Mouse (Mus musculus): Measurements from ENCODE around the gene Cul9. TPM values are rescaled to one million over a fixed set of nuclear protein-coding genes. Genes with fewer than 3 reads are reported as not detected.

The Cul9 gene
- polyA plus RNA-seq, 1 experiment from 2014 or later = 15.2 TPM

DNA sequence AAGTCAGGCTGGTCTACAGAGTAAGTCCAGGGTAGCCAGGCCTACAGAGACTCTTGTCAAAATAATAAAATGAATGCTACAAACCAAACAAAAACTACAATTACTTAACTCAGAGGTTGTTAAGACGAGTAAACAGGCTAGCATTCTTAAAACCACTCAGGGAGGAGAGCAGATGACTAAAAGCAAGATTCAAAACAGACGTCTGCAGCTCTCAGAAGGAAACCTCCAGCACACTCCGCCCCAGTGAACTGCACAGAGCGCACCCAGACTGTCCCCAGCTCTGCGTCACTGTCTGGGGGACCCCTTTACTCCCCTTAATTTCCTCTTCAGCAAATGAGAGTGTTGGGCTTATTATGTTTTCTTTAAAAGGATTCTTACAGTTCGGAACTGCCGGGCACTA, 6.0 kb upstream of the Cul9 start:
- ATAC-seq (ENCODE audit: low FRiP score, low read depth) = no peak
- H3K27me3 ChIP-seq = peaks cover 10% of the 10 kb centered on the region
- H3K9ac ChIP-seq (replicated peaks) = peak overlapping the region; percentile 8; the same call in 1 of the 2 replicates
- H3K4me3 ChIP-seq = no peak overlapping the region
- peaks cover 44% of the 10 kb centered on the region for H3K4me1 ChIP-seq
- peak overlapping the region; percentile 56 for H3K27ac ChIP-seq (replicated peaks)
- H3K9me3 ChIP-seq = no peaks in the 10 kb centered on the region
- peaks cover 37% of the 10 kb centered on the region for H3K36me3 ChIP-seq
- WGBS = 85% methylated on average over 7 of the region's 7 CpGs
- H3K4me2 ChIP-seq (replicated peaks) = no peak overlapping the region

DNA sequence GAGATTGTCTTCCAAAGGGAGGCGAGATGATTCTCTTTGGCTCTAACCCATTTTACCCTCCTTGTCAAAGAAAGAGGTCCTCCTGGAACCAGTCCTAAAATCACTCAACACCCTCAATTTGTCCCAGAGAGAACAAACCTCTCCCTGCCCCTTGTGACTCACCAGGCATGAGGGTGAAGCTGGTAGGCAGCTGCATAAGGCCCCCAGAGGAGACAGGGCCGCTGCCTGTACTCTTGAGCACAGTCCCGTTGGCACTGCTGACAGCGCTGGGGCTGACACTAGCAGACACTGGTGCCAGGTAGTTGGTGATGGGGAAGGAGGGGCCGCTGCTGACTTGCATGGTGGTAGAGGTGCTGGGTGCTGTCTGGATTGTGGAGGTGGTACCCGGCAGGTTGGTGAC, 5.2 kb upstream of the Cul9 start:
- 96% methylated on average over 6 of the region's 6 CpGs for WGBS
- H3K9ac ChIP-seq (replicated peaks) = no peak overlapping the region
- H3K36me3 ChIP-seq = peaks cover 37% of the 10 kb centered on the region
- ATAC-seq (ENCODE audit: low FRiP score, low read depth) = no peak
- no peak overlapping the region for H3K4me2 ChIP-seq (replicated peaks)
- peaks cover 16% of the 10 kb centered on the region for H3K27me3 ChIP-seq
- peaks cover 46% of the 10 kb centered on the region for H3K4me1 ChIP-seq
- H3K9me3 ChIP-seq = no peaks in the 10 kb centered on the region
- no peak overlapping the region for H3K4me3 ChIP-seq
- H3K27ac ChIP-seq (replicated peaks) = no peak overlapping the region

DNA sequence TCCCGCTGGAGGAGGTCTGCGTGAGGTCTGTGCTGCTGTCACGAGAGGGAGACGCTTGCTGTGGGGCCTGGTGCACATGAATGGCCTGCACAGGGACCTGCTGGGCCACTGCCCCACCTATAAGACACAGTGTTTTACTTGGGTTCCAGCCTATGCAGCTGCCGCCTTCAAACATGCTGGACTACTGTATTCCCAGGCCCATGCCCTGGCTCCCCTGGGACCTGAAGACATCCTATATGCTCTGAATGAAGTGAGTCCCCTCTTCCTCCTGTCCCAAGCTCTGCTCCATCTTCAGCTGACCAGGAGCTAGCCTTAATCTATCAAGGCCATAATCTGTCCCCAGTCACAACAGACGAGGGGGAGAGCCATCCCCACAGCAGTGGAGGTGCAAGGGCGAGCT, 4.7 kb upstream of the Cul9 start:
- 86% methylated on average over 7 of the region's 7 CpGs for WGBS
- Histone ChIP-seq H3K4me3 (no peak overlapping the region), H3K27ac (replicated peaks) (no peak overlapping the region), H3K9me3 (no peaks in the 10 kb centered on the region), H3K36me3 (peaks cover 37% of the 10 kb centered on the region), H3K27me3 (peaks cover 16% of the 10 kb centered on the region), H3K4me2 (replicated peaks) (no peak overlapping the region), H3K4me1 (peaks cover 48% of the 10 kb centered on the region), H3K9ac (replicated peaks) (no peak overlapping the region)
- ATAC-seq (ENCODE audit: low FRiP score, low read depth) = no peak

DNA sequence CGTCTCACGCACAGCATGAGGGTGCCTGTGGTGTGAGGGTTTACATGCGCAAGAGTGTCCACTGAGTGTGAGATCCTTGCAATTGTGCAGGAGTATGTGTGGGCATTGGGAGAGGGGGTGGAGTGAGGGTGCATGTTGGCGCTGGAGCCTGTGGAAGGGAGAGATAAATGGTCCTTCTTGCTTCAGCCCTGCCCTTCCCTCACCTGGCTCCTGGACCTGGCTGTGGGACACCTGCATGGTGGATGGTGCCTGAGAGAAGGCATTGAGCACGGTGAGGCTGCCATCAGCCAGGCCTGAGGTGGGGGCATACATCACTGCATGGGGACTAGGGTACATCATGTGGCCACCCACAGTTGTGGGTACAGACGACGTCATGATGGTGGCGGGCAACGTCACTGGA, 3.5 kb upstream of the Cul9 start:
- no peak overlapping the region for H3K4me3 ChIP-seq
- no peak overlapping the region for H3K4me2 ChIP-seq (replicated peaks)
- peaks cover 21% of the 10 kb centered on the region for H3K27me3 ChIP-seq
- peaks cover 51% of the 10 kb centered on the region for H3K4me1 ChIP-seq
- peaks cover 37% of the 10 kb centered on the region for H3K36me3 ChIP-seq
- no peak for ATAC-seq (ENCODE audit: low FRiP score, low read depth)
- no peaks in the 10 kb centered on the region for H3K9me3 ChIP-seq
- no peak overlapping the region for H3K27ac ChIP-seq (replicated peaks)
- no peak overlapping the region for H3K9ac ChIP-seq (replicated peaks)
- 91% methylated on average over 9 of the region's 9 CpGs for WGBS

DNA sequence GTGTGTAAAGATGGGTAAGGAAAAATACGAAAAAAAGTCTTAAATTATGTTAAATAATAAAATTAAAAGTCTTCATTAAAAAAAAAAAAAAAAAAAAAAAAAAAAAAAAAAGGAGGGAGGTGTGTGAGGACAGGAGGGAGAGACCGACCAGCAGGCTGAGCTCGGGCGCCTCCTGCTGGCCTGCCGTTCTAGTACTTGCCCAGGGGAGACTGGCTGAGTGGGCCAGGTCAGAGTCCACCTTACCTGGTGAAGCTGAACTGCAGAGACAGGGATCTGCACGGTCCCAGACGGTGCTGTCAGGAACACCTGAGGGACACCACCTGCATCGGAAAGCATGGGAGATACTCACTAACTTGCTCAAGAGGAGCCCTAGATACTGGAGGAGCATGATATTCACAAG, 3.0 kb upstream of the Cul9 start:
- Histone ChIP-seq H3K4me1 (peaks cover 46% of the 10 kb centered on the region), H3K9me3 (no peaks in the 10 kb centered on the region), H3K27me3 (peaks cover 21% of the 10 kb centered on the region), H3K36me3 (peaks cover 37% of the 10 kb centered on the region), H3K4me2 (replicated peaks) (no peak overlapping the region), H3K9ac (replicated peaks) (no peak overlapping the region), H3K27ac (replicated peaks) (no peak overlapping the region), H3K4me3 (no peak overlapping the region)
- ATAC-seq (ENCODE audit: low FRiP score, low read depth) = no peak
- WGBS = 22% methylated on average over 8 of the region's 8 CpGs

DNA sequence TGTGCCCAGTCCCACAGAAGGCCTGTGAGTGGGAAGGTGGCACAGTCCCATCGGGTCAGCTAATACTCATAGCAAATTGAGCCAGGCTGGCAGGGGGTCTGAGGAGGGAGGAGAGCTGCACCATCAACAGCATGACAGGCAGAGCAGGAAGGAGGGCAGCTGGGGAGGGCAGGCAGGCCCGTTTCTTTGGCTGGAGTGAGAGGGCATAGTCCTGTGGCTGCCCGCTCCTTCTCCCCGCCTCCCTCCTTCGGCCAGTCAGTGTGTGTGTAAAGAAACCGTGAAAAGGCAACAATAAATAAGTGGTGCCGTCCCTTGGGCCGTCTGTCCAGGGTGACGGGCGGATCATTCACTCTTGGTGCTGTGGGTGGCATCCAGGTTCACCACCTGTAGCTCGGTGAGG, 2.6 kb upstream of the Cul9 start:
- Histone ChIP-seq H3K9ac (replicated peaks) (no peak overlapping the region), H3K27me3 (peaks cover 21% of the 10 kb centered on the region), H3K9me3 (no peaks in the 10 kb centered on the region), H3K4me2 (replicated peaks) (no peak overlapping the region), H3K4me3 (no peak overlapping the region), H3K36me3 (peaks cover 37% of the 10 kb centered on the region), H3K27ac (replicated peaks) (no peak overlapping the region), H3K4me1 (peaks cover 42% of the 10 kb centered on the region)
- no peak for ATAC-seq (ENCODE audit: low FRiP score, low read depth)
- 60% methylated on average over 11 of the region's 11 CpGs for WGBS

DNA sequence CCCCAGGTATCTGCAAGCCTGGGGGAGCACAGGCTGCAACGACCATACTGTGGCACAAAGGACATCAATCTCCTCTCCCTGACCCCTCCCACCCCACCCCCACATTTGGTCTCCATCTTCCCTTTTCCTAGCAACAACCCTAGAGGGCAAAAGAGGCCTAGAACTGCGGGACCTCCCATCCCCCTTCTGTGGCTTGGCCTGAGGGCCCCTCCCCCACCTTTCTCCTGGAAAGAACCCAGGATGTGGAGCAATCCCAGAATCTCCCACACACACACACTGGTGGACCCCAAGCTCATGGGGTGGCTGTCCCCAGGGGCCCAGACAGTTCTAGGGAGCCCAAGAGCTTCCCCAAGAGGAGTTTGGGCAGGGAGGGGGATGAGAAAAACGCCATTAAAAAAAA, 1.7 kb upstream of the Cul9 start:
- no peak overlapping the region for H3K9ac ChIP-seq (replicated peaks)
- H3K27me3 ChIP-seq = peaks cover 21% of the 10 kb centered on the region
- no peaks in the 10 kb centered on the region for H3K9me3 ChIP-seq
- H3K4me1 ChIP-seq = peaks cover 34% of the 10 kb centered on the region
- H3K36me3 ChIP-seq = peaks cover 37% of the 10 kb centered on the region
- 13% methylated on average over 3 of the region's 3 CpGs for WGBS
- ATAC-seq (ENCODE audit: low FRiP score, low read depth) = no peak
- H3K27ac ChIP-seq (replicated peaks) = no peak overlapping the region
- no peak overlapping the region for H3K4me3 ChIP-seq
- no peak overlapping the region for H3K4me2 ChIP-seq (replicated peaks)

DNA sequence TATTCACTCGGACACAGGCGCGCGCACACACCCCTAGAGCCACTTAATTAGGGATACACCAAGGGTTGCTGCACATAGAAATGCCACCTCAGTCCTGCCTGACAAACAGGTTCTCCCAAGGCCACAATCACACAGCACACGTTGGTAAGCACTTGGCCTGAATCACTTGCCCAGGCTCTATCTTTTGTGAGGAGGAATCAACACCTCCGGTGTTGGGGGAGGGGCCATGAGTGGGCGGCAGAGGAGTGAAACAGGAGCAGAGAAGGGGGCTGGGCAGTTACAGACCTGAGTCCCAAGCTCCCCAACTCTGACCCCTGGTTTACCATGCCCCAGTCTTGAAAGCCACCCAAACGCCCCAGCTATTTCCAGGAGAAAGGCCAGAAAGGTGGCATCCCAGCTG, 807 bp upstream of the Cul9 start:
- H3K36me3 ChIP-seq = peaks cover 38% of the 10 kb centered on the region
- peaks cover 26% of the 10 kb centered on the region for H3K4me1 ChIP-seq
- WGBS = 12% methylated on average over 8 of the region's 8 CpGs
- no peaks in the 10 kb centered on the region for H3K9me3 ChIP-seq
- ATAC-seq (ENCODE audit: low FRiP score, low read depth) = no peak
- H3K9ac ChIP-seq (replicated peaks) = no peak overlapping the region
- peaks cover 21% of the 10 kb centered on the region for H3K27me3 ChIP-seq
- peak overlapping the region; percentile 76 for H3K4me2 ChIP-seq (replicated peaks)
- H3K27ac ChIP-seq (replicated peaks) = no peak overlapping the region
- H3K4me3 ChIP-seq = no peak overlapping the region

DNA sequence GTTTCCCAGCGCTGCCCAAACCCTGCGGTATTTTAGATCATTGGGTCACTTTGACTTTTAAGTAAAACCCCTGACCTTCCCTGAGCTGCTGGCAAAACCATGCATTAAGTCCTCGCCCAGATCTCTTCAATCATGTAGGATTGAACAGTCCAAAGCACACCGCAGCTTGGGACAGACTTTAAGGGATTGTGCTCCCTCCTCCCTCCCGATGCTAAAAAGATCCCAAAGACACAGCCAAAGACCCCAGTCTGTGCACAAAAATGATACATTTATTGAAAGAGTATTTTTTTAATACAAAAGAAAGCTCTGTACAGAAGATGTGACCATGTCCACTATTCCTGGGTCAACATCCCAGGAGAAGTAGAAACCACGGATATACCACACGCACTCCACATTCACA, 403 bp upstream of the Cul9 start:
- 6% methylated on average over 7 of the region's 7 CpGs for WGBS
- Histone ChIP-seq H3K27me3 (peaks cover 21% of the 10 kb centered on the region), H3K4me2 (replicated peaks) (peak overlapping the region; percentile 76), H3K9ac (replicated peaks) (peak overlapping the region; percentile 72), H3K4me3 (peak overlapping the region; percentile 68), H3K4me1 (peaks cover 26% of the 10 kb centered on the region), H3K36me3 (peaks cover 39% of the 10 kb centered on the region), H3K27ac (replicated peaks) (no peak overlapping the region), H3K9me3 (no peaks in the 10 kb centered on the region)
- no peak for ATAC-seq (ENCODE audit: low FRiP score, low read depth)

DNA sequence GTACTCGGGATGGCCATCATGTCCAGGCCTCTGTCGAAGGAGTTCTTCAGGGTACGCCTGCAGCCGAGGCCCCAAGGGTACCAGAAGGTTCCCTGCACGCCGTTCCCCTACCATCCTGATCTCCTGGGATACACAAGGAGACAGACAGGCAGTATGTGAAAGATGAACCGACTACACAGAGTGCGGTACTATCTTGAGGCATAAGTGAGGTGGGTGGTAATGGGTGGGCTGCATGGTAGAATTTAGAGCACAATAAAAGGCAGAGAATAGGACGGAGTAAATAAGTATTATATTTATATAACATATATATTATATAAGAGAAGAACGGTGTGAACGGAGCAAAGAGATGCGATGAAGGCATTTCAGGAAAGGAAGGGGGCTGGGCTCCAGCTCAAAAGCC, 2.5 kb downstream of the Cul9 start:
- peaks cover 26% of the 10 kb centered on the region for H3K4me1 ChIP-seq
- H3K4me2 ChIP-seq (replicated peaks) = no peak overlapping the region
- no peak overlapping the region for H3K9ac ChIP-seq (replicated peaks)
- no peak overlapping the region for H3K27ac ChIP-seq (replicated peaks)
- no peak for ATAC-seq (ENCODE audit: low FRiP score, low read depth)
- H3K27me3 ChIP-seq = peaks cover 27% of the 10 kb centered on the region
- H3K9me3 ChIP-seq = no peaks in the 10 kb centered on the region
- H3K36me3 ChIP-seq = peaks cover 36% of the 10 kb centered on the region
- H3K4me3 ChIP-seq = no peak overlapping the region
- WGBS = 89% methylated on average over 12 of the region's 12 CpGs

DNA sequence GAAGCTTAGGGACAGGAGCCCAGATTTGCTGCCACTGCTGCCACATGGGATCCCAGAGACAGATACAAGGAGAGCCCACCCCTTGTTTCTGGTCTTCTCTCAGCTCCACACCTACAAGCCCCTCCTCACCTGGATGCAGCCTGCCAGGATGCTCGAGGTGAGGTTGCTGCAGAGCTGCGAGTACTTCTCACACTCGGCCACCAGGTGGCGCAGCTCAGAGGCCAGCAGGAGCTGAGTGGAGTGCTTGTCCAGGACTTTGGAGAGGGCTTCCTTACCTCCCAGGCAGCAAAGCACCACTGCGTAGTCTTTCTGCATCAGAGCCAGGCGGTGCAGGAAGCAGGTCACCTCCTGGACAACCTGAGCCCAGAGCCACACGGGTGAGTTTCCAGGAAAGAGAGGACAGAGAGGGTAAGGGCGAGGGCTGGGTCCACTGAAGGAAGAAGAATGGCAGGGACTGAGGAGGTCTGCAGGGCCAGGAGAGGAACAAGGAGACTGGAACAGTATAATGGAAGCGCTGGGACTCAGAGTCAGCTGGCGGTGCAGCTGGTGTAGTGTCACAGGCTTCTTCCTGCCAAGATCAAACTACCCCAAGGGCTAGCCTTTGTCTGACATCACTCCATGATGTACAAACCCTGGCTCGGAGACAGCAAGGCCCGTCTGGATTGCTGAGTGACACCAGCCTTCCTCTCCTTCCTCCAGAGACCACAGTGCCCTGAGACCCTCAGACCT, 20.4 kb downstream of the Cul9 start:
- peak; percentile 49 for ATAC-seq (ENCODE audit: low FRiP score, low read depth)

DNA sequence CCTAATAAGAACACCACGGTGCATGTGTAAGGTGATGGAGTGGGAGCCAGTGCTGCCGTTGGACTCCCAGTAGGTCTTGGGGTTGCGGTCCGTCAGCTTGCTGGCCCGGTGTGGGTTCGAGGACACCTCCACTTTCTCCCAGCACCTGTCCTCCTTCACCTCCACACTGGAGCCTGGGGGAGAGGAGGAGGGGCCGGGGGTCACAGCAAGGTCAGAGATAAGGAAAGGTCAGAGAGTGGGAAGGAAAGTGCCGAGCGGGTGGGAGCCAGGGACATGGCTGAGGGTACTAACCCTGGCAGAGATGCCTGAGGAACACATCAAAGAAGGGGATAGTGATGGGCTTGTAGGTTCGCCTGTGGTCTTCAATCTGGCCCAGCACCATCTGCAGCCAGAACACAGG, 21.1 kb downstream of the Cul9 start:
- no peak overlapping the region for H3K27ac ChIP-seq (replicated peaks)
- H3K36me3 ChIP-seq = peaks cover 15% of the 10 kb centered on the region
- H3K9me3 ChIP-seq = no peaks in the 10 kb centered on the region
- WGBS = 89% methylated on average over 10 of the region's 10 CpGs
- H3K27me3 ChIP-seq = peaks cover 40% of the 10 kb centered on the region
- no peak for ATAC-seq (ENCODE audit: low FRiP score, low read depth)
- H3K4me1 ChIP-seq = no peaks in the 10 kb centered on the region
- no peak overlapping the region for H3K9ac ChIP-seq (replicated peaks)
- H3K4me2 ChIP-seq (replicated peaks) = no peak overlapping the region
- no peak overlapping the region for H3K4me3 ChIP-seq

More for the DNA sequence above, 20.4 kb downstream of the Cul9 start:
- peaks cover 33% of the 10 kb centered on the region for H3K27me3 ChIP-seq
- no peaks in the 10 kb centered on the region for H3K9me3 ChIP-seq
- no peaks in the 10 kb centered on the region for H3K4me1 ChIP-seq
- H3K27ac ChIP-seq (replicated peaks) = 0 out of 2 replicates have a peak overlapping the region, but pooled peaks have one; percentile 21
- no peak overlapping the region for H3K4me2 ChIP-seq (replicated peaks)
- no peak overlapping the region for H3K9ac ChIP-seq (replicated peaks)
- no peak overlapping the region for H3K4me3 ChIP-seq
- 38% methylated on average over 12 of the region's 12 CpGs for WGBS
- H3K36me3 ChIP-seq = peaks cover 15% of the 10 kb centered on the region
